Mouse (Mus musculus) hindbrain, postnatal 0 days (tissue): ENCODE measurements around the gene Zfp976. TPM values are rescaled to one million over a fixed set of nuclear protein-coding genes. Genes with fewer than 3 reads are reported as not detected.
"Not testable (repeated sequence)": the region's sequence is repeated elsewhere in the genome, so short reads cannot be mapped to it uniquely, and the experiment has no call there.

Experiments
- ATAC-seq: fragments of 200-750 bp; cut with Nextera tagmentation; 2 replicates; pipeline ENCODE4 v1.8.0; 2017; ENCODE audit warnings: mild to moderate bottlenecking, moderate TSS enrichment, moderate library complexity
- DNase-seq: peaks from one replicate; pipeline ENCODE4 v3.0.0-alpha.2; 2015; ENCODE audit warnings: low spot score
- H3K27ac ChIP-seq: fragments of 300-500 bp; sonication (generic); 2 replicates; pipeline ENCODE4 v1.5.1; 2014; ENCODE audit warnings: mild to moderate bottlenecking
- H3K27me3 ChIP-seq: fragments of 300-500 bp; sonication (generic); 2 replicates; pipeline ENCODE4 v1.6.1; 2014; ENCODE audit warnings: low read length, mixed read lengths; ENCODE audit not compliant: insufficient read depth
- H3K36me3 ChIP-seq: fragments of 300-500 bp; sonication (generic); 2 replicates; pipeline ENCODE4 v1.6.1; 2014; ENCODE audit warnings: low read length, mixed read lengths; ENCODE audit not compliant: insufficient read depth
- H3K4me1 ChIP-seq: fragments of 300-500 bp; sonication (generic); 2 replicates; pipeline ENCODE4 v1.6.1; 2014; ENCODE audit warnings: antibody characterized with exemption, low read length, mixed read lengths; ENCODE audit not compliant: insufficient read depth
- H3K4me2 ChIP-seq: fragments of 300-500 bp; sonication (generic); 2 replicates; pipeline ENCODE4 v1.6.1; 2014; ENCODE audit warnings: low read depth, mild to moderate bottlenecking, low read length, moderate library complexity, mixed read lengths
- H3K4me3 ChIP-seq: fragments of 300-500 bp; sonication (generic); 2 replicates; pipeline ENCODE4 v1.5.1; 2014; ENCODE audit warnings: low read length
- H3K9ac ChIP-seq: fragments of 300-500 bp; sonication (generic); replicated peaks from 2 replicates; pipeline ENCODE4 v1.6.1; 2014; ENCODE audit warnings: mild to moderate bottlenecking, low read length, moderate library complexity, mixed read lengths
- H3K9me3 ChIP-seq: fragments of 300-500 bp; sonication (generic); 2 replicates; pipeline ENCODE4 v1.6.1; 2016; ENCODE audit warnings: low read length, mixed read lengths
- WGBS: fragments of 180-500 bp; shearing (Covaris S2); extraction: QIAGEN DNeasy Blood & Tissue Kit; methylation state at CpG from one replicate; pipeline ENCODE4 v1.1.7; 2014; 5-methylcytosine and 5-hydroxymethylcytosine counted together
- polyA plus RNA-seq: library from polyadenylated mRNA; unstranded; fragments of >200 nt; fragmentation: Nextera tagmentation; extraction: Ambion mirVana; gene quantifications from 2 replicates; pipeline ENCODE4 v1.2.1, GENCODE M21; 2015
- total RNA-seq: library from RNA; depleted of rRNA; stranded (reverse); fragments of >200 nt; gene quantifications from 2 replicates; pipeline ENCODE4 v1.2.3, GENCODE M21; 2014; rRNA removed

Zfp976 gene
- total RNA-seq (0.50 and 1.2 TPM in 2 replicates), polyA plus RNA-seq (2.0 TPM in 2 replicates)

DNA sequence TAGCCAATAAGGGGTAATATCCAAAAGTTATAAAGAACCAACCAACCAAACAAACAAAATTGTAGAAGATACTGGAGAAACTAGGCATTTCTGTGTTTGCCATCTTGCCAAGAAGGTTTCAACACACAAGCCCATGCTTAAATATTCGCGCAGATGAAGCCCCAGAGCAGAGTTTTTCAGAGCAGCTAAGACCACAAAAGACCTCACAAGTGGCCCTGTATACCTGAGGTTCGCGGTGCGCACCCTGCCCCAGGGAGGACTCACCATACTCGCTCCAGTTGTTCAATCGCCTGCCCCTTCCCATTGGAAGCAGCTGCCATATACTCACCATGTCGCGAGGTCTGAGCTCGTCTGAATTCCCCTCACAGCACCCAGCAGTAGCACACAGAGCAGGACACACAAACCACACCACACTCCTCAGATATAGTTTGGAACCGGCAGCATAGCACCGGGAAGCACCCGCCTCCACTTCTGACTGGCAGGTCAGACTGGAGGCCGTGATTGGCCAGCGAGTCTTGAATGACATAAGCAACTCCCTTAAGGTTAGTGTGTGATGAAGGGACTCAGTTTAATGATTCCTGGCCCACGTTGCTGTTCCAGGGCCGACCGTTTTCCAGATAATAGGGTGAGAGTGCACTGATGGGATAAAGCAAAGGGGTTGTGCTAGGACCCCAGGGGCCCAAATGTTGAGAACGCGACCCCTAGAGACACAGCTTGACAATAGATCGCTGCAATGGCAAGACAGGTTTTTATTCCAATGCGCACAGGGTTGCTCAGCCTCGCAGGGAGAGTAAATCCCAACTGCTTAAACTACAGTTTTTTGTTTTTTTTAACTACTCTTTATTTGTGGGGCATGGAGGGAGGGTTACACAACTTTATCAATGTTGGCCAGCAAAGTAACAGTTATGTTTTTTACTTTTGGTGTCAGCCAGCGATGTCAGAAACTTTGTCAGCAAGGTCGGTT, at the start of gene Zfp976:
Zfp976 (minus strand) TSS at position 437 of the 964 bp plus-strand sequence.
- H3K4me2 ChIP-seq = peak within 1 kb of the TSS; percentile 53
- DNase-seq (peak; percentile 71), ATAC-seq (peak; percentile 94)
- H3K9ac ChIP-seq, H3K4me1 ChIP-seq, H3K9me3 ChIP-seq, H3K27ac ChIP-seq, H3K27me3 ChIP-seq, H3K36me3 ChIP-seq: not testable (repeated sequence)
- peak within 1 kb of the TSS; percentile 42 for H3K4me3 ChIP-seq
- 3% methylated on average over 25 of the region's 25 CpGs for WGBS

- not testable (repeated sequence) for ATAC-seq, H3K9ac ChIP-seq, H3K4me1 ChIP-seq, H3K9me3 ChIP-seq, DNase-seq, H3K36me3 ChIP-seq, H3K27ac ChIP-seq, H3K27me3 ChIP-seq, H3K4me2 ChIP-seq, H3K4me3 ChIP-seq
- WGBS = 91% methylated on average over 6 of the region's 6 CpGs
These were observed 37.7 kb upstream of the Zfp976 start for GRCm38 (mm10) chr7:42680081-42680480.

GRCm38 (mm10) chr7:42679646-42680045, 37.3 kb upstream of the Zfp976 start:
- H3K9me3 ChIP-seq, DNase-seq, H3K4me1 ChIP-seq, H3K36me3 ChIP-seq, H3K27ac ChIP-seq, H3K4me3 ChIP-seq, H3K9ac ChIP-seq, H3K27me3 ChIP-seq, H3K4me2 ChIP-seq, ATAC-seq: not testable (repeated sequence)

DNA sequence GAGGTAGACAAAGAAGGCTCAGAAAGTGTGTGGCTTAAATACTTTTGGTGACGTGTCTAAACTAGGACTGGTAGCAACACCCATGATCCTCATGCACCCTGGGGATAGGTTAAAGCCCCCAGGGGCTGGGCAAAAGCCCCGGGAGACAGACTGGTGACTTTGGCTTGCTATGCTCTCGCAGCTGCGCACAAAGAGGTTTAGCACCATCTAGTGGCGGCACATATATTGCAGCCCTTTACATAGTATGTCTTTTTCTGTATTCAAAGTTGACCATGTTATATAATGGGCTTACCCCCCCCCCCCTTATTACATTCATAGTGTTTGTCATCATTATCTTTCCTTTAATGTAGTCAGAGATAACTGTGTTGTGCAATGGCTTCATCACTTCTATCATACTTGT, 17.8 kb upstream of the Zfp976 start:
- not testable (repeated sequence) for H3K9me3 ChIP-seq, ATAC-seq, H3K9ac ChIP-seq, H3K27me3 ChIP-seq, DNase-seq, H3K4me1 ChIP-seq, H3K4me2 ChIP-seq, H3K27ac ChIP-seq, H3K36me3 ChIP-seq, H3K4me3 ChIP-seq
- 71% methylated on average over 4 of the region's 5 CpGs for WGBS

DNA sequence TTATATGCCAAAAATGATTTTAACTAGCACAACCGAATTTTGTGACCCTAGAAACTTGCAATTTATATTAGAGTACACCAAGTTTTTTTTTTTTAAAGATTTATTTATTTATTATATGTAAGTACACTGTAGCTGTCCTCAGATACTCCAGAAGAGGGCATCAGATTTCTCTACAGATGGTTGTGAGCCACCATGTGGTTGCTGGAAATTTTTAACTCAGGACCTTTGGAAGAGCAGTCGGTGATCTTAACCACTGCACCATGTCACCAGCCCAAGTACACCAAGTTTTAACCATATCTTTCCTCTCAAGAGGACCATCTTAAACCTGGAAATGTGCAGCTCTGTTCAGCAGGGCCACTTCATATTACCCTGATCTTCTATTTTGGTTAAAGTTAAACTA, 12.8 kb upstream of the Zfp976 start:
- not testable (repeated sequence) for DNase-seq, H3K4me3 ChIP-seq, H3K4me1 ChIP-seq, H3K27ac ChIP-seq, H3K9me3 ChIP-seq, H3K4me2 ChIP-seq, H3K9ac ChIP-seq, H3K36me3 ChIP-seq, H3K27me3 ChIP-seq, ATAC-seq
- WGBS = 75% methylated on average over 2 of the region's 2 CpGs

GRCm38 (mm10) chr7:42643120-42643620, 782 bp upstream of the Zfp976 start:
- 14% methylated on average over 3 of the region's 3 CpGs for WGBS
- peak overlapping the region; percentile 42 for H3K4me3 ChIP-seq
- peak overlapping the region; percentile 53 for H3K4me2 ChIP-seq
- H3K9me3 ChIP-seq, H3K9ac ChIP-seq, H3K4me1 ChIP-seq, H3K27ac ChIP-seq, H3K36me3 ChIP-seq, H3K27me3 ChIP-seq, DNase-seq, ATAC-seq: not testable (repeated sequence)

- not testable (repeated sequence) for H3K36me3 ChIP-seq, ATAC-seq, DNase-seq, H3K9me3 ChIP-seq, H3K4me1 ChIP-seq, H3K27me3 ChIP-seq, H3K9ac ChIP-seq, H3K4me2 ChIP-seq, H3K27ac ChIP-seq, H3K4me3 ChIP-seq
These were observed 11.4 kb downstream of the Zfp976 start for GRCm38 (mm10) chr7:42631031-42631430.

- not testable (repeated sequence) for H3K4me1 ChIP-seq, ATAC-seq, H3K27me3 ChIP-seq, H3K36me3 ChIP-seq, H3K9ac ChIP-seq, H3K27ac ChIP-seq, H3K4me3 ChIP-seq, H3K4me2 ChIP-seq, DNase-seq
- peaks cover 13% of the 10 kb centered on the region; the same call in 1 of the 2 replicates for H3K9me3 ChIP-seq
These were observed 46.7 kb downstream of the Zfp976 start for GRCm38 (mm10) chr7:42595666-42596065.

DNA sequence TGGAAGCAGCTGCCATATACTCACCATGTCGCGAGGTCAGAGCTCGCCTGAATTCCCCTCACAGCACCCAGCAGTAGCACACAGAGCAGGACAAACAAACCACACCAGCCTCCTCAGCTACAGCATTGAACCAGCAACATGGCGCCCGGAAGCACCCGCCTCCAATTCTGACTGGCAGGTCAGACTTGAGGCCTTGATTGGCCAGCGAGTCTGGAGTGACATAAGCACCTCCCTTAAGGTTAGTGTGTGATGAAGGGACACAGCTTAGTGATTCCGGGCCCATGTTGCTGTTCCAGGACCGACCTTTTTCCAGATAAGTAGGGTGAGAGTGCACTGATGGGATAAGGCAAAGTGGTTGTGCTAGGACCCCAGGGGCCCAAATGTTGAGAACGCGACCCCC, 50.0 kb downstream of the Zfp976 start, which contains the start of gene Zfp977:
Zfp977 (minus strand) TSS at position 135 of the 400 bp plus-strand sequence.
- not testable (repeated sequence) for H3K9ac ChIP-seq, ATAC-seq, H3K36me3 ChIP-seq, H3K27me3 ChIP-seq, H3K4me2 ChIP-seq, H3K27ac ChIP-seq, H3K4me1 ChIP-seq, H3K9me3 ChIP-seq, H3K4me3 ChIP-seq, DNase-seq
- 90% methylated on average over 11 of the region's 11 CpGs for WGBS

- not testable (repeated sequence) for H3K36me3 ChIP-seq, H3K27ac ChIP-seq, DNase-seq, ATAC-seq, H3K4me2 ChIP-seq, H3K27me3 ChIP-seq, H3K4me3 ChIP-seq, H3K4me1 ChIP-seq, H3K9ac ChIP-seq
- peaks cover 17% of the 10 kb centered on the region for H3K9me3 ChIP-seq
These were observed 51.1 kb downstream of the Zfp976 start for GRCm38 (mm10) chr7:42591311-42591710.
